Mouse (Mus musculus): ENCODE measurements around the gene 6430531B16Rik.

The 6430531B16Rik gene

GRCm38 (mm10) chr7:139978278-139978892 is at the start of gene 6430531B16Rik:
6430531B16Rik (minus strand) TSS chr7:139978755.
- peak; percentile 65 to 82 for DNase-seq (ENCODE audit: low spot score in 2 of 2)

DNA sequence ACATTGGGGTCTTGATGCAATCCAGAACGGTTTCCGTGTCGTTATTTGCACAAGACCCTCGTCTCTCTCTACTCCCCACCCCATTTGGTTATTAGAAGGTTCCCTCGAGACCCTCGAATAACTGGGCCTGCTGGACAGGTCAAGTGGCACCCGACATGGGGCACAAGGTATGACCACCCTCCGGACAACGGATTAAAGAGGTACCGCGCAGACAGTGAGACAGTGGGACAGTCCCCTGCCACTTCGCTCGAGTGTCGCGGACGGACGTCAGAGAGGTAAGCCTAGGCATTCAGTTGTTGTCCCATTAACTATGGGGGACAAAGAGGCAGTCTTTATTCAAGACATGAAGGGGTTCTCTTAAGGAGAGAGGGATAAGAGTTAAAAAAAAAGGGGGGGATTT is 32.8 kb upstream of the 6430531B16Rik start:
- DNase-seq (ENCODE audit: low spot score in 2 of 2), result no peak

DNA sequence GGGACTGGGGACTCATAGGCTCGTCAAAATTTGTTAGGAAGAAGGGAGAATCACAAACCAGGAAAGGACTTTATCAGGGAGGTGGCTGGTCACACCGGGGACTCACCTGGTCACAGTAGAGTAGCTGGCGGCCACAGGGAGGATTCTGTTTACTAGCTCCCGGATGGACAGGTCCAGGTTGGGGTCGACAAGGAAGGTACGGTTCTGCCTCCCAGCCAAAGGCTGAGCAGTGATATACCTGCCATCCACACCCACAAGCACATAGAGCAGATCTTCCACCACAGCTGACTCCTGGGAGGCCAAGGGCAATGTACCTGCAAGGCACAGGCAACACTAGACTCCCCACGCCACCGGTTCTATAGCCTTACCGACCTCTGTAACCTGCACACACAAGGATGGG is 29.2 kb upstream of the 6430531B16Rik start:
- DNase-seq (ENCODE audit: low spot score in 2 of 2), result no peak

GRCm38 (mm10) chr7:140006861-140007611 is 28.5 kb upstream of the 6430531B16Rik start:
- DNase-seq (ENCODE audit: low spot score in 2 of 2), result no peak

DNA sequence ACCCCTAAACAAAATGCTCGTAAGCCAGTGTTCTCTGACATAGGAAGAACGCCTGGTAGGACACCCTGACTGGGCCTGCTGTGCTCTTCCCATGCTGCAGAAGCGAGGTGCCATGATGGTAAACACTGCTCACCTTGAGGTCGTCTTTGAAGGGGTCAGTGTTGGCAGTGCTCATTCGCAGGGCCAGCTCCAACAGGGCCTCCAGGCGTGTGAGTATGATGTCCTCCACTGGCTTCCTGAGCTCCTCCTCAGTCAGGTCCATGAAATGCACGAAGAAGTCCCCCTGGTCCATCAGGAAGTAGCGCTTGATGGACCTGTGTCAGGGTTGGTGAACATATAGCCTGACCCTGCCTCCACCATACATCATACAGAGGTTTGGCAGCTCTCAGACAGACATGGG is 26.1 kb upstream of the 6430531B16Rik start:
- no peak for DNase-seq (ENCODE audit: low spot score in 2 of 2)

DNA sequence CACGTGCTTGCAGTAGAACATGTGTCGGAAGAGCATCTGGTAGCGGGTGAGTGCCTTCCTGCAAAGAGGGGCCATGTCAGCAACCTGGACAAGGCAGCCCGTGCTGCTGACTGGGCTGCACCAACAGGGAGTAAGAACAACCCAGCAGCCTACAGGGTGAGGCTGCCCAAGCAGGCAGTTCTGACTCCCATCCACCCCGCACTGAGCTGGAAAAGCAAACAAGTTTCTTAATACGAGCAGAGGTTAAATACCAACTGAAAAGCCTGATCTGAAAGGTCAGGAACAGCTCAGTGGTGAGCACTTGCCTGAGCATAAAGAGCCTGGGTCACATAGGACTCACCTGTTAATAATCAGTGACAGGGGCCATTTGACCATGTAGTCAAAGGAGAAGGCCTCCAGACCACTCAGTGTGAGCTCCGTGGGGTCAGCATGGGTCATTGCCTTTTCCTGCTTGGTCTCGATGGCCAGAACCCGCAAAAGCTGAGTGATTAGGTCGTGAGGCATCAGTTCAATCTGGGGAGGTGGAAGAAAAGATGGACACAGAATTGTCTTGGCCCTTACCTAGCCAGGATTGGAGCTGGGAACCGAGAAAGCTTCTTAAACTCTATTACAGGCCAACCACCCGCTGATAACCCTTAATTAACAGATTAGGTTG is 22.7 kb upstream of the 6430531B16Rik start:
- no peak for DNase-seq (ENCODE audit: low spot score in 2 of 2)

DNA sequence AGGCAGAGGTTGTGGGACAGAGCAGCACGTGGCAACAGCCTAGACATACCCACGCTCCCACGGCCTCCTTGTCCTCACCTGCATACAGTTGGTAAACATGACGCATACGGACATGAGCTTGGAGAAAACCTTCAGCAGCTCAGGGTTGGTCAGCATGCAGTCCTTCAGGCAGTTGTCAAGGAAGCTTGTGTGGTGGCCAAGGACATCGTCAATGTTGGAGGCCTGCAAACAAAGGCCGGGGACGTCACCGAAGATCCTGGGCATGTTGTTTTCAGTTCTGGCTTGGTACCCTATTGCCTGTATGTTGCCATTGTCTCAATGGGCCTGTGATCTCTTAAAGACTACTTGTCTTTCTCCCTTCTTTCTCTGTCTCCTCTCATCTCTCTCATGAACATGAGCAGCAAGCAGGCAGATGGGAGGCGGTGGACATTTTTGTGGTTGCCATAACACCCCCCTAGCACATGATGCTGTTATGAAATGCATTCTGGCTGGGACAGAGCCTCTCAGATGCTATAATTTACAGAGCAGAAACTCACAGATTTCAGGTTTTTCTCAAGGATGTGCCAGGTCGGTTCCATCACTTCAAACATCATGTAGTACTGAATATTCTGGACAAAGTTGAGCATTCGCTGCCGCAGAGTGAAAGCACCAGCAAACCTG is 20.3 kb upstream of the 6430531B16Rik start:
- no peak for DNase-seq (ENCODE audit: low spot score in 2 of 2)

DNA sequence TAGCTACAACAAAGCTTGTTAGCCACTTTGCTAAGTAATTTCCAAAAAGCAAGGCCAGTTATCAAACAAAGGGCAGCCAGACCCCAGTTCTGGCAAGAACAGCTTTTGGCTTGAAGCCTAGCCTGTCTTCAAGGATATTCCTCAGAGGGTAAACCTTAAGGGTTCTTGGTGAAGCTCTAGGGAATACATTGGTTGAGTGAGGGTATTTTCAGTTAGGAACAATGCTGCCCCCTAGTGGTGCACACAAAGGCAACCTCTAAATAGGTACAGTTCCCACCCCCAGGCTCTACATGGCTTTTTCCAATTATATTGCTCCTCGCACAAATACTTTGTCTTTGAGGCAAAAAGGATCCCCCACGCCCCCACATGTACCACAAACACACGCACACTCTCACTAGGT is 16.1 kb upstream of the 6430531B16Rik start:
- peak; percentile 31 to 60 for DNase-seq (ENCODE audit: low spot score in 2 of 2)

DNA sequence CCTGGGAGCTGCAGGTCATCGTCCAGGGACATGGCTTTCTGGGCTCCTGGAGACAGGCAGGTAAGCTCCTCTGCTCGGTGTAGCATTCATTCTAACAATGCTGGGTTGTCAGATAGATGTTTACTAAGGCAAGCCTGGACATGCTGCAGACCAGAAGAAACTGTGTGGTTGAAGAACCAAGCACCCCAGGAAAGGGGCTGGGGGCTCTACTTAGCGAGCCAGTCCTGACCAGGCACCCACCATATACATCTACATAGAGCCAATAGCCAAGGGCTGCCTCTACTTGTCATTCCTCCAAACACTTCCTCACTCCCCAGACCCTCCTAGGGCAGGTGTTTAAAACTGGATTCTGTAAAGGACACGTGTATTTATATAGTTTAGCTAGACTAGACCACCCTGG is 15.6 kb upstream of the 6430531B16Rik start:
- DNase-seq (ENCODE audit: low spot score in 2 of 2), result no peak

- no peak for DNase-seq (ENCODE audit: low spot score in 2 of 2)
Observed at GRCm38 (mm10) chr7:139993532-139993931, 15.0 kb upstream of the 6430531B16Rik start.

DNA sequence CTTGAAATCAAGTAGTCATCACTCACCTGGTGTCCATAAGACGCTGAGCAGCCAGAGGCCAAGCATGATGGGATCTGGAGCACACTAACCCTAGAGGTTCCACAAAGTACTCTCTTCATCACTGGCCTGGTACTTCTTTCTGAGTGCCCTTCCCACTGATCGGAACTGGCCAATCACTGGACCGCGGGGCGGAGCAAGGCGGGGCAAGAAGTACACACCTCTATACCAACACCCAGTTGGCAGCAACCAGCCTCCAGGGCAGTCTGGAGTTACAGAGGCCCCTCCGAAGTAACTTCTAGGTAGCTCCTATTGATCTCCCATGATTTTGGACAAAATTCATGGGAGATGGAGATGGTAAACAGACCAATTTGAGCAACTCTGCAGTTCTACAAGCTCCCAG is 13.9 kb upstream of the 6430531B16Rik start, which contains the start of gene Adam8:
Gene Adam8, minus strand, starts transcription at position 157 of the 400 bp plus-strand sequence.
- DNase-seq (ENCODE audit: low spot score in 2 of 2), result no peak

DNA sequence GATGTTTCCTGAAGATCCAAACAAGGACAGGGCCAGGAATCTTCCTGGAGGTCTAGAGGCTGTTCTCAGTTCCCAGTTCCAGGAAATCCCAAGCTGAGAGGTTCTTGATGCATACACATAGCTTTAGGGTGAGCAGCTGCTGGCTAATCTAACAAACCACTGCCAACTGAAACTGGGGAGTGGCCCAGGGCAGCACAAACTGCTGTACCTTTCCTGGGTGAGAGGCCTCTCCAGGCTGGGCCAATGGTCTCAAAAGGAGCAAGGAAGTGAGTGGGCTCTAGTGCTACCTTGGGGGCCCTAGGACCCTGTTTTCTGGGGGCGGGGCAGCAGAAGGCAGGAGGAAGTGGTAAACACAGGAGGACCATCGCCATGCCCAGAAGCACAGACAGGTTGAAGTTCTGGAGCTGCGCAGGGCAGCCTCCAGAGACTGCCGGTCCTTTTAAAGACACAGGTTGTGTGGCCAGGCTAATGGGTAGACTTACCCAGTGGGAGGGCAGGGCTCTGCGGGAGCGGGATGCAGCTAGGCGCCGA is 12.4 kb upstream of the 6430531B16Rik start:
- no peak for DNase-seq (ENCODE audit: low spot score in 2 of 2)

DNA sequence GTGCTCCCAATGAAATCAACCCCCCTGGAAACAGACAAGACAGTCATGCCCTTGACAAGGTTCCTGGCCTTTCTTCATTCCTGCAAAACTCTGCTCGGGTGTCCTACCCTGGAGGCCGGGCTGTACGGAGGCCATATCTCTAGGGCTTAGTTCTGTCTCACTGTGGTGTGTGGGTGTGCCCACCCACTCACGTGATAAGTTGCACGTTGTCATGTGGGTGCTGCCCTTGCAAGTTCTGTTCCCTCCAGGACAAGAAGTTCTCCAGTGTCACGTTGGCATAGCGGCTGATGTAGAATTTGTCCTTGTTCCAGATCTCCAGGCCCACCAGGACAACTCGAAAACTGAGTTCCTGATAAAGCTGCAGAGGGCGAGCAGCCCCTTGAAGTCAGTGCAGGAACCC is 9.7 kb upstream of the 6430531B16Rik start:
- no peak for DNase-seq (ENCODE audit: low spot score in 2 of 2)

GRCm38 (mm10) chr7:139984505-139984904 is 6.0 kb upstream of the 6430531B16Rik start:
- DNase-seq (ENCODE audit: low spot score in 2 of 2), result no peak

DNA sequence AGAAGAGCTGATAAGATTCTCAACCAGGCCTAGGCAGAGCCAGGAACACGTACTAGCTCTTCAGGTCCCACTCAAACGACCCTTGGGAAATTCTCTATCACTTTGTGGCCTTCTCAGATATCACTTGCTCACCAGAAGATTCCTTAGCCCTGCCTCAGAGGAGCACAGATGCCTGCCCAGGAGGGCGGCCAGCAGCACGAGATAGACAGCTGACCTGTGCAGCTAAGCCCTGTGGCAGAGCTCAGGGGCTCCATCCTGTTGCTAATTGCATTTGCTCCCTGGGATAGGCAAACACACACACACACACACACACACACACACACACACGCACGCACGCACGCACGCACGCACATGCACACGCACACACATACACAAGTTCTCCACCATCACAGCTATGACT is 3.5 kb upstream of the 6430531B16Rik start:
- no peak for DNase-seq (ENCODE audit: low spot score in 2 of 2)

DNA sequence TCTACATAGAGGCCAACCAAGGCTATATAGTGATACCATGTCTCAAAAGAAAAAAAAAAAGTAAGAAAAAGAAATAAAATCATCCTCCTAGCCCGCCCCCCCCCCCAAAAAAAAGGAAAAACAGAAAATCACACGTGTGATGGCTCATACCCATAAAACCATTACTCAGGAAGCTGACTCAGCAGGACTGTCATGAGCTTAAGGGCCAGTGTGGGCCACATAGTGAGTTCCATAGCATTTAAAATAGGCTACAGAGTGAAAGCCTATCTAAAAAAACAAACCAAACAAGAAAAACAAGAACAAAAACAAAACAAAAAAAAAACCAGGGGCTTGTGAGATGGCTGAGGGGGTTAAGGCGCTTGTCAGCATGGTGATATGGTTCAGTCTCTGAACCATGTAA is 2.2 kb upstream of the 6430531B16Rik start:
- DNase-seq (ENCODE audit: low spot score in 2 of 2), result no peak

DNA sequence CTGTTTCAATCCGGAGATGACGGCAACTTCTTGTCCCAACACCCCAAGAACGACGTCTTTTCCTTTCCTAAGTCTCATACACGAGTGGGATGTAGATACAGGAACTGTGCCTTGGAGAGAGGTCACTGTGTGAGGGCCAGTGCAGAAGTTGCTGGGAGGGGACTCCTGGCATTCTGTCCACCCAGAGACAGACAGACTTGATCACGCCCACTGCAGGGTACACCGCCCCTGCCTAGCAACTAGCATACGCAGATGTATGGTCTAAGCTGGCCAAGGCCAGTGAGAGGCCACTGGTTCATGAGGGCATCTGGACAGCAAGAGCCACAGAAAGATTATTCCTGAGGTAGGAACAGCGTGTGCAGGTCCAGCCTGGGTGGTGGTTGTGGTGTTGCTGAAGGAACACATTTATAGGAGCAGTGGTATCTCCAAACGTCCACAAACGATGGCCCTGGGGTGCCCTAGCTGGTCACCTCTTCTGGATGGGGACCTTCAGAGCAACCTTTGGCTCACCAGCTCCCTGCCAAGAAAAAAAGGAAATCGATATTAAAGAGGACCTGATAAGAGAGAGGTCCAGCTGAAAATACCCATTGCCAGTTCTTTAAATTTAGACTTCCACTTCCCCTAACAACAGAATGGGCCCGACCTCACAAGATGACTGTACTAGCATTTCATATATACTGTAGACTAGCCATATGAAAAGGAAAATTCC is 610 bp upstream of the 6430531B16Rik start:
- peak in 1 of 2 experiments; percentile 13 for DNase-seq (ENCODE audit: low spot score in 2 of 2)

- DNase-seq (ENCODE audit: low spot score in 2 of 2), result no peak
Observed at GRCm38 (mm10) chr7:139975471-139975870, 3.1 kb downstream of the 6430531B16Rik start.

GRCm38 (mm10) chr7:139974307-139974706 is 4.2 kb downstream of the 6430531B16Rik start:
- no peak for DNase-seq (ENCODE audit: low spot score in 2 of 2)

DNA sequence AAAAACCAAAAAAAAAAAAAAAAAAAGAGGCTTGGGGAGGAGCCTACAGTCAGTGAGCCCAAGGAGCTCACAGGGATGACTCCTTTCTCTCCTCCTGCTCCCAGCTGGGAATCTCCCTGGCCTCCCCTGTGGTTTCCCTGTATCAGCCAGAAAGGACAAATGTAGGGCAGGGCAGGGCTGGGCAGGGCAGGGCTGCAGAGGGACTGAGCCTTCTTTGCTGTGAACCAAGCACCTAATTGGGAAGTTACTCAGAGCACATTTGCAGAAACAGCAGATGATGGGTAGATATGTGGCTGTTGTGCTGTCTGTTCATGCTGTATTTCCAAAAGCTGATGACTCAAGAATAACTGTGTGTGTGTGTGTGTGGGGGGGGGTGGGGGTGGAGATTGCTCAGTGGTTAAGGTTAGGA is 5.6 kb downstream of the 6430531B16Rik start:
- no peak for DNase-seq (ENCODE audit: low spot score in 2 of 2)

DNA sequence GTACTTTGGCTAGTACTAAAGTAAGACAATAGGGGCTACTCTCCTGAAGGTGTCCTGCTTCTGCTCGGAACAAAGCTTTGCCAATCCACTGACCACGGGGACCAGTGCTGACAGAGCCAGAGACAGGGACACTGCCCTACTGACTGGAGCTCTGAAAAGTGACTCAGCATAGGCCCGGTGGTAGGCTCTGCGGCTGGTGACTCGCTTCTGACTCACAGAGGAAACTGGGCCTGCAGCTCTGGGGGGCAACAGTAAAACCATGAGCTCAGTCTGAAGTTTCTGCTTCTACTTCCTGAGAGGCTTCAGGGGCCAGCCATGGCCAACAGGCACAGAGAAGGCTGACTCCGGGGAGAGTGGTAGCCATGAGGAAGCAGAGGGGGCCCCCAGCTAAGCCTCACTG is 7.1 kb downstream of the 6430531B16Rik start:
- DNase-seq (ENCODE audit: low spot score in 2 of 2), result no peak
